Mouse (Mus musculus) bone marrow macrophage, adult 2 months (primary cell): ENCODE data around the gene Inha. TPM values are rescaled to one million over a fixed set of nuclear protein-coding genes. Genes with fewer than 3 reads are reported as not detected.

Source experiments
- H3K27ac ChIP-seq: 2 replicates; pipeline ENCODE4 v1.5.1; 2012; ENCODE audit warnings: low read depth, low read length; ENCODE audit not compliant: insufficient read depth
- H3K4me1 ChIP-seq: 2 replicates; pipeline ENCODE4 v1.6.1; 2012; ENCODE audit warnings: low read length; ENCODE audit not compliant: control insufficient read depth, insufficient read depth
- H3K4me3 ChIP-seq: 2 replicates; pipeline ENCODE4 v1.5.1; 2012; ENCODE audit warnings: mild to moderate bottlenecking, low read length, moderate library complexity; ENCODE audit not compliant: insufficient read depth
- CTCF ChIP-seq: IDR thresholded peaks from 2 replicates; pipeline ENCODE4 v1.5.1; 2012; ENCODE audit warnings: low read depth, mild to moderate bottlenecking, low read length, moderate library complexity
- POLR2A ChIP-seq: IDR thresholded peaks from 2 replicates; pipeline ENCODE4 v1.6.1; 2012; ENCODE audit warnings: mild to moderate bottlenecking, low read depth, low read length, borderline replicate concordance
- polyA plus RNA-seq: library from polyadenylated mRNA; stranded (reverse); fragments of >200 nt; gene quantifications from 2 replicates; pipeline ENCODE4 v1.2.4, GENCODE M21; 2012; ENCODE audit not compliant: missing spikeins, insufficient read depth, insufficient read length

Inha gene
- polyA plus RNA-seq, 1 experiment: not detected

GRCm38 (mm10) chr1:75544351-75544750 lies 37.5 kb downstream of the Inha start:
- Histone ChIP-seq H3K4me1 (no peaks in the 10 kb centered on the region), H3K27ac (no peak overlapping the region), H3K4me3 (no peak overlapping the region)
- TF ChIP-seq CTCF (no peak), POLR2A (no peak)

- no peaks in the 10 kb centered on the region for H3K4me1 ChIP-seq
- no peak within 1 kb of the TSS for H3K27ac ChIP-seq
- peak within 1 kb of the TSS; percentile 52 for H3K4me3 ChIP-seq
- TF ChIP-seq CTCF: no peak
Observed at GRCm38 (mm10) chr1:75545965-75546956, 39.4 kb downstream of the Inha start, which contains the start of gene Slc4a3. TSS of gene Slc4a3 (plus strand) at chr1:75546266.

- TF ChIP-seq POLR2A (no peak), CTCF (no peak)
- Histone ChIP-seq H3K4me1 (no peaks in the 10 kb centered on the region), H3K27ac (no peak overlapping the region), H3K4me3 (no peak overlapping the region)
Observed at GRCm38 (mm10) chr1:75547351-75547750, 40.5 kb downstream of the Inha start.

- Histone ChIP-seq H3K4me3 (no peak overlapping the region), H3K27ac (no peak overlapping the region), H3K4me1 (no peaks in the 10 kb centered on the region)
- TF ChIP-seq POLR2A (no peak), CTCF (no peak)
Observed at GRCm38 (mm10) chr1:75548083-75548482, 41.2 kb downstream of the Inha start.

GRCm38 (mm10) chr1:75548871-75549270 lies 42.0 kb downstream of the Inha start:
- no peak overlapping the region for H3K4me3 ChIP-seq
- TF ChIP-seq POLR2A (no peak), CTCF (no peak)
- no peak overlapping the region for H3K27ac ChIP-seq
- no peaks in the 10 kb centered on the region for H3K4me1 ChIP-seq

GRCm38 (mm10) chr1:75549289-75550279 lies 42.7 kb downstream of the Inha start:
- no peak for TF ChIP-seq CTCF
- no peak for TF ChIP-seq POLR2A
- H3K4me3 ChIP-seq: no peak overlapping the region
- H3K27ac ChIP-seq: no peak overlapping the region
- H3K4me1 ChIP-seq: no peaks in the 10 kb centered on the region

- Histone ChIP-seq H3K4me1 (no peaks in the 10 kb centered on the region), H3K4me3 (no peak overlapping the region), H3K27ac (no peak overlapping the region)
- TF ChIP-seq CTCF (no peak), POLR2A (no peak)
Observed at GRCm38 (mm10) chr1:75550586-75550985, 43.7 kb downstream of the Inha start.

- TF ChIP-seq CTCF (no peak), POLR2A (no peak)
- no peak overlapping the region for H3K4me3 ChIP-seq
- H3K27ac ChIP-seq: no peak overlapping the region
- peaks cover 6% of the 10 kb centered on the region for H3K4me1 ChIP-seq
Observed at GRCm38 (mm10) chr1:75555680-75556079, 48.8 kb downstream of the Inha start.

GRCm38 (mm10) chr1:75556143-75556781 lies 49.4 kb downstream of the Inha start:
- TF ChIP-seq POLR2A (no peak), CTCF (no peak)
- H3K4me3 ChIP-seq: no peak overlapping the region
- H3K27ac ChIP-seq: no peak overlapping the region
- peaks cover 6% of the 10 kb centered on the region for H3K4me1 ChIP-seq
